Mouse (Mus musculus) heart, embryonic 13.5 days (tissue): ENCODE measurements around the gene Mycn. TPM values are rescaled to one million over a fixed set of nuclear protein-coding genes. Genes with fewer than 3 reads are reported as not detected.

Source experiments
- ATAC-seq: fragments of 200-750 bp; cut with Nextera tagmentation; 2 replicates; pipeline ENCODE4 v1.8.0; 2017; ENCODE audit warnings: moderate TSS enrichment; ENCODE audit not compliant: insufficient number of reproducible peaks, low FRiP score, low TSS enrichment; ENCODE audit errors: extremely low read depth
- H3K27ac ChIP-seq: fragments of 300-500 bp; sonication (generic); replicated peaks from 2 replicates; pipeline ENCODE4 v1.5.1; 2015; ENCODE audit warnings: moderate library complexity, mild to moderate bottlenecking, inconsistent platforms
- H3K27me3 ChIP-seq: fragments of 300-500 bp; sonication (generic); replicated peaks from 2 replicates; pipeline ENCODE4 v1.6.1; 2015; ENCODE audit warnings: mild to moderate bottlenecking, inconsistent platforms
- H3K36me3 ChIP-seq: fragments of 300-500 bp; sonication (generic); 2 replicates; pipeline ENCODE4 v1.6.1; 2015; ENCODE audit warnings: mild to moderate bottlenecking, inconsistent platforms
- H3K4me1 ChIP-seq: fragments of 300-500 bp; sonication (generic); 2 replicates; pipeline ENCODE4 v1.6.1; 2015; ENCODE audit warnings: inconsistent platforms
- H3K4me2 ChIP-seq: fragments of 300-500 bp; sonication (generic); 2 replicates; pipeline ENCODE4 v1.6.1; 2015; ENCODE audit warnings: inconsistent platforms, mild to moderate bottlenecking, moderate library complexity
- H3K4me3 ChIP-seq: fragments of 300-500 bp; sonication (generic); 2 replicates; pipeline ENCODE4 v1.5.1; 2015; ENCODE audit warnings: moderate library complexity, mild to moderate bottlenecking, inconsistent platforms
- H3K9ac ChIP-seq: fragments of 300-500 bp; sonication (generic); 2 replicates; pipeline ENCODE4 v1.6.1; 2015; ENCODE audit warnings: inconsistent platforms, mild to moderate bottlenecking, moderate library complexity
- H3K9me3 ChIP-seq: fragments of 300-500 bp; sonication (generic); 2 replicates; pipeline ENCODE4 v1.6.1; 2016; ENCODE audit warnings: inconsistent platforms
- WGBS: fragments of 180-500 bp; shearing (Covaris S2); methylation state at CpG from one replicate; pipeline ENCODE4 v1.1.7; 2015; ENCODE audit warnings: mixed read lengths; 5-methylcytosine and 5-hydroxymethylcytosine counted together
- polyA plus RNA-seq: library from polyadenylated mRNA; unstranded; fragments of >200 nt; fragmentation: Nextera tagmentation; extraction: Ambion mirVana; gene quantifications from 2 replicates; pipeline ENCODE4 v1.2.1, GENCODE M21; 2015

Gene Mycn
- polyA plus RNA-seq, 1 experiment from 2014 or later = 45.4 TPM

- WGBS = 36% methylated on average over 12 of the region's 12 CpGs
- no peak for ATAC-seq
These were observed 21.3 kb downstream of the Mycn start for GRCm38 (mm10) chr12:12920166-12921157.

GRCm38 (mm10) chr12:12916298-12916697 is 25.4 kb downstream of the Mycn start:
- no peaks in the 10 kb centered on the region for H3K36me3 ChIP-seq
- H3K4me3 ChIP-seq = no peak overlapping the region
- H3K4me2 ChIP-seq = no peak overlapping the region
- H3K9ac ChIP-seq = no peak overlapping the region
- H3K4me1 ChIP-seq = peaks cover 6% of the 10 kb centered on the region; the same call in 1 of the 2 replicates
- ATAC-seq = no peak
- no peaks in the 10 kb centered on the region for H3K27me3 ChIP-seq
- no peak overlapping the region for H3K27ac ChIP-seq
- 47% methylated on average over 9 of the region's 9 CpGs for WGBS
- H3K9me3 ChIP-seq = no peaks in the 10 kb centered on the region

More at GRCm38 (mm10) chr12:12920166-12921157, 21.3 kb downstream of the Mycn start:
- H3K9ac ChIP-seq = no peak overlapping the region
- no peak overlapping the region for H3K27ac ChIP-seq
- H3K4me1 ChIP-seq = peaks cover 12% of the 10 kb centered on the region
- H3K4me2 ChIP-seq = no peak overlapping the region
- no peaks in the 10 kb centered on the region for H3K27me3 ChIP-seq
- no peaks in the 10 kb centered on the region for H3K36me3 ChIP-seq
- H3K4me3 ChIP-seq = no peak overlapping the region
- H3K9me3 ChIP-seq = no peaks in the 10 kb centered on the region

GRCm38 (mm10) chr12:12910356-12910979 is 31.2 kb downstream of the Mycn start:
- 0 out of 2 replicates have a peak, but pooled peaks cover under 1% of the 10 kb centered on the region for H3K4me1 ChIP-seq
- 70% methylated on average over 11 of the region's 11 CpGs for WGBS
- H3K27ac ChIP-seq = no peak overlapping the region
- no peak overlapping the region for H3K4me2 ChIP-seq
- H3K36me3 ChIP-seq = no peaks in the 10 kb centered on the region
- H3K9me3 ChIP-seq = no peaks in the 10 kb centered on the region
- no peak for ATAC-seq
- no peak overlapping the region for H3K4me3 ChIP-seq
- H3K9ac ChIP-seq = no peak overlapping the region
- peaks cover 6% of the 10 kb centered on the region; the same call in 1 of the 2 replicates for H3K27me3 ChIP-seq

GRCm38 (mm10) chr12:12909631-12910277 is 32.0 kb downstream of the Mycn start:
- 45% methylated on average over 16 of the region's 16 CpGs for WGBS
- H3K27me3 ChIP-seq = peaks cover 10% of the 10 kb centered on the region; the same call in 1 of the 2 replicates
- H3K4me3 ChIP-seq = no peak overlapping the region
- peaks cover 7% of the 10 kb centered on the region for H3K4me1 ChIP-seq
- H3K27ac ChIP-seq = no peak overlapping the region
- H3K9me3 ChIP-seq = no peaks in the 10 kb centered on the region
- H3K9ac ChIP-seq = no peak overlapping the region
- H3K4me2 ChIP-seq = no peak overlapping the region
- no peak for ATAC-seq
- no peaks in the 10 kb centered on the region for H3K36me3 ChIP-seq

GRCm38 (mm10) chr12:12906771-12907170 is 34.9 kb downstream of the Mycn start:
- 61% methylated on average over 6 of the region's 6 CpGs for WGBS
- H3K4me3 ChIP-seq = no peak overlapping the region
- no peaks in the 10 kb centered on the region for H3K9me3 ChIP-seq
- H3K36me3 ChIP-seq = no peaks in the 10 kb centered on the region
- no peak overlapping the region for H3K27ac ChIP-seq
- ATAC-seq = no peak
- no peak overlapping the region for H3K9ac ChIP-seq
- peaks cover 23% of the 10 kb centered on the region for H3K4me1 ChIP-seq
- no peak overlapping the region for H3K4me2 ChIP-seq
- peaks cover 10% of the 10 kb centered on the region; the same call in 1 of the 2 replicates for H3K27me3 ChIP-seq

GRCm38 (mm10) chr12:12906321-12906720 is 35.4 kb downstream of the Mycn start:
- H3K4me3 ChIP-seq = no peak overlapping the region
- H3K27me3 ChIP-seq = peaks cover 10% of the 10 kb centered on the region; the same call in 1 of the 2 replicates
- no peak overlapping the region for H3K4me2 ChIP-seq
- H3K27ac ChIP-seq = no peak overlapping the region
- peaks cover 23% of the 10 kb centered on the region for H3K4me1 ChIP-seq
- no peaks in the 10 kb centered on the region for H3K36me3 ChIP-seq
- no peaks in the 10 kb centered on the region for H3K9me3 ChIP-seq
- ATAC-seq = no peak
- H3K9ac ChIP-seq = no peak overlapping the region
- 41% methylated on average over 8 of the region's 8 CpGs for whole genome bisulfite sequencing

- no peak overlapping the region for H3K9ac ChIP-seq
- WGBS = 54% methylated on average over 6 of the region's 6 CpGs
- peaks cover 10% of the 10 kb centered on the region; the same call in 1 of the 2 replicates for H3K27me3 ChIP-seq
- H3K4me3 ChIP-seq = no peak overlapping the region
- no peaks in the 10 kb centered on the region for H3K9me3 ChIP-seq
- no peaks in the 10 kb centered on the region for H3K36me3 ChIP-seq
- no peak for ATAC-seq
- H3K4me1 ChIP-seq = peaks cover 23% of the 10 kb centered on the region
- peak overlapping the region; percentile 78 for H3K4me2 ChIP-seq
- no peak overlapping the region for H3K27ac ChIP-seq
These were observed 36.6 kb downstream of the Mycn start for GRCm38 (mm10) chr12:12905117-12905516.

GRCm38 (mm10) chr12:12904512-12904953 is 37.2 kb downstream of the Mycn start:
- H3K27ac ChIP-seq = peak overlapping the region; percentile 37; the same call in 1 of the 2 replicates

GRCm38 (mm10) chr12:12904086-12904485 is 37.6 kb downstream of the Mycn start:
- Histone ChIP-seq H3K9me3 (no peaks in the 10 kb centered on the region), H3K4me2 (peak overlapping the region; percentile 78), H3K4me3 (peak overlapping the region; percentile 52), H3K4me1 (peaks cover 23% of the 10 kb centered on the region), H3K27me3 (peaks cover 10% of the 10 kb centered on the region; the same call in 1 of the 2 replicates), H3K27ac (peak overlapping the region; percentile 37; the same call in 1 of the 2 replicates), H3K36me3 (no peaks in the 10 kb centered on the region), H3K9ac (peak overlapping the region; percentile 81)
- ATAC-seq = no peak
- 7% methylated on average over 1 of the region's 1 CpGs for WGBS

More at GRCm38 (mm10) chr12:12904512-12904953, 37.2 kb downstream of the Mycn start:
- H3K4me1 ChIP-seq = peaks cover 23% of the 10 kb centered on the region
- H3K4me2 ChIP-seq = peak overlapping the region; percentile 78
- H3K36me3 ChIP-seq = no peaks in the 10 kb centered on the region
- peak; percentile 66; the same call in 1 of the 2 replicates for ATAC-seq
- no peaks in the 10 kb centered on the region for H3K9me3 ChIP-seq
- H3K4me3 ChIP-seq = peak overlapping the region; percentile 52
- WGBS = 3% methylated on average over 23 of the region's 23 CpGs
- H3K27me3 ChIP-seq = peaks cover 10% of the 10 kb centered on the region; the same call in 1 of the 2 replicates
- H3K9ac ChIP-seq = peak overlapping the region; percentile 81

GRCm38 (mm10) chr12:12902403-12902802 is 39.3 kb downstream of the Mycn start:
- Histone ChIP-seq H3K4me2 (no peak overlapping the region), H3K27me3 (peaks cover 10% of the 10 kb centered on the region; the same call in 1 of the 2 replicates), H3K27ac (no peak overlapping the region), H3K9me3 (no peaks in the 10 kb centered on the region), H3K4me3 (no peak overlapping the region), H3K4me1 (peaks cover 23% of the 10 kb centered on the region), H3K36me3 (no peaks in the 10 kb centered on the region), H3K9ac (no peak overlapping the region)
- 76% methylated on average over 1 of the region's 1 CpGs for WGBS
- ATAC-seq = no peak
